Comparison of ENCODE assay signal across 6 mouse cellular contexts in genomic region chr9:121328342-121328741, GRCm38 (mm10). TPM values are rescaled to one million over a fixed set of nuclear protein-coding genes. Genes with fewer than 3 reads are reported as not detected.
DNase-seq lines count a peak whose midpoint lies in the region; ATAC-seq and TF ChIP-seq lines count a peak whose summit lies in the region.
"Not testable (repeated sequence)": the region's sequence is repeated elsewhere in the genome, so short reads cannot be mapped to it uniquely, and the experiment has no call there.

No protein-coding gene starts in this region.

- not testable (repeated sequence) for H3K4me3 ChIP-seq in gastrocnemius, adult 2 months; heart, embryonic 11.5 days (ENCODE audit: low read depth, low read length); heart, embryonic 14.5 days (ENCODE audit: control insufficient read depth in 1 of 2, insufficient read depth in 1 of 2, low read depth in 1 of 2, low read length in 2 of 2); heart, postnatal 0 days (ENCODE audit: low read depth, low read length); lung, embryonic 14.5 days (ENCODE audit: low read depth, low read length); stomach, postnatal 0 days (ENCODE audit: low read depth, low read length)

- H3K9me3 ChIP-seq in heart, embryonic 11.5 days (replicated peaks; ENCODE audit: control insufficient read depth, low read length); heart, embryonic 14.5 days (ENCODE audit: control insufficient read depth, low read length); heart, postnatal 0 days (replicated peaks; ENCODE audit: control insufficient read depth, low read length); lung, embryonic 14.5 days (ENCODE audit: low read depth, low read length); stomach, postnatal 0 days (ENCODE audit: control insufficient read depth, low read length): not testable (repeated sequence)

- 95% methylated on average over 16 of the region's 21 CpGs for WGBS in heart, embryonic 11.5 days (ENCODE audit: insufficient replicate concordance)
- 93% methylated on average over 16 of the region's 21 CpGs for WGBS in heart, embryonic 14.5 days
- WGBS in heart, postnatal 0 days, result 90% methylated on average over 16 of the region's 21 CpGs
- WGBS in lung, embryonic 14.5 days, result 92% methylated on average over 16 of the region's 21 CpGs
- WGBS in stomach, postnatal 0 days, result 96% methylated on average over 17 of the region's 21 CpGs

- not testable (repeated sequence) for TF ChIP-seq CTCF in gastrocnemius, adult 2 months (IDR thresholded peaks at IDR 0.05); heart, postnatal 0 days (IDR thresholded peaks at IDR 0.05; ENCODE audit: low read depth); lung, embryonic 14.5 days (IDR thresholded peaks at IDR 0.05; ENCODE audit: low read depth); stomach, postnatal 0 days (IDR thresholded peaks at IDR 0.05; ENCODE audit: low read depth)

- intact Hi-C loops in gastrocnemius, adult 2 months (cut with DNase I), result not testable (repeated sequence)

- H3K4me2 ChIP-seq in heart, embryonic 11.5 days; heart, embryonic 14.5 days (ENCODE audit: low read length); heart, postnatal 0 days (ENCODE audit: low read depth, low read length); lung, embryonic 14.5 days; stomach, postnatal 0 days (replicated peaks; ENCODE audit: low read depth): not testable (repeated sequence)

- not testable (repeated sequence) for TF ChIP-seq EP300 in heart, postnatal 0 days (IDR thresholded peaks at IDR 0.05; ENCODE audit: low read depth); stomach, postnatal 0 days (optimal IDR thresholded peaks at IDR 0.05)

- H3K27ac ChIP-seq in gastrocnemius, adult 2 months, result peak overlapping the region; percentile 81
- peak overlapping the region; percentile 98 for H3K27ac ChIP-seq in heart, embryonic 11.5 days (ENCODE audit: low read depth, low read length)
- peak overlapping the region; percentile 94 to 95 for H3K27ac ChIP-seq in heart, embryonic 14.5 days (replicated peaks in 1 of 2; ENCODE audit: control insufficient read depth in 1 of 2, insufficient read depth in 1 of 2, low read depth in 2 of 2, low read length in 2 of 2)
- peak overlapping the region; percentile 99 for H3K27ac ChIP-seq in heart, postnatal 0 days (ENCODE audit: low read depth)
- peak overlapping the region; percentile 76; the same call in 1 of the 2 replicates for H3K27ac ChIP-seq in lung, embryonic 14.5 days (ENCODE audit: low read depth)
- not testable (repeated sequence) for H3K27ac ChIP-seq in stomach, postnatal 0 days (replicated peaks)

- H3K4me1 ChIP-seq in heart, embryonic 11.5 days (ENCODE audit: control insufficient read depth, insufficient read depth, low read length), result peaks cover 37% of the 10 kb centered on the region
- H3K4me1 ChIP-seq in heart, embryonic 14.5 days (ENCODE audit: control insufficient read depth in 2 of 2, insufficient read depth in 2 of 2, low read length in 2 of 2), result peaks cover 33 to 46% of the 10 kb centered on the region in 2 experiments
- peaks cover 43% of the 10 kb centered on the region for H3K4me1 ChIP-seq in heart, postnatal 0 days (ENCODE audit: control insufficient read depth, insufficient read depth)
- H3K4me1 ChIP-seq in lung, embryonic 14.5 days (ENCODE audit: insufficient read depth), result peaks cover 13% of the 10 kb centered on the region
- not testable (repeated sequence) for H3K4me1 ChIP-seq in stomach, postnatal 0 days (replicated peaks; ENCODE audit: control insufficient read depth, insufficient read depth)

- not testable (repeated sequence) for DNase-seq in gastrocnemius, adult 2 months; heart, postnatal 0 days (ENCODE audit: low spot score); lung, embryonic 14.5 days; stomach, postnatal 0 days (ENCODE audit: low spot score)

- not testable (repeated sequence) for H3K36me3 ChIP-seq in heart, embryonic 11.5 days (ENCODE audit: control insufficient read depth, insufficient read depth, low read length); heart, embryonic 14.5 days (ENCODE audit: control insufficient read depth, insufficient read depth, low read length); heart, postnatal 0 days (replicated peaks; ENCODE audit: control insufficient read depth, insufficient read depth, low read length); lung, embryonic 14.5 days (ENCODE audit: insufficient read depth); stomach, postnatal 0 days (ENCODE audit: control insufficient read depth, insufficient read depth, low read length)

- not testable (repeated sequence) for H3K27me3 ChIP-seq in heart, embryonic 11.5 days (ENCODE audit: control insufficient read depth, insufficient read depth, low read length); heart, embryonic 14.5 days (ENCODE audit: control insufficient read depth, insufficient read depth, low read length); heart, postnatal 0 days (ENCODE audit: control insufficient read depth, insufficient read depth, low read length); lung, embryonic 14.5 days (ENCODE audit: insufficient read depth, low read length); stomach, postnatal 0 days (ENCODE audit: control insufficient read depth, insufficient read depth, low read length)

- H3K9ac ChIP-seq in heart, embryonic 11.5 days (ENCODE audit: low read depth, low read length); heart, postnatal 0 days (replicated peaks; ENCODE audit: low read depth, low read length); lung, embryonic 14.5 days; stomach, postnatal 0 days (ENCODE audit: low read length): not testable (repeated sequence)
- peak overlapping the region; percentile 65; the same call in 1 of the 2 replicates for H3K9ac ChIP-seq in heart, embryonic 14.5 days (ENCODE audit: low read length)

- ATAC-seq in heart, embryonic 11.5 days (replicated peaks; ENCODE audit: insufficient number of reproducible peaks, low FRiP score, low TSS enrichment); heart, embryonic 14.5 days (ENCODE audit: insufficient number of reproducible peaks, insufficient read depth, low FRiP score, low read depth); heart, postnatal 0 days (ENCODE audit: insufficient read depth, low read depth); lung, embryonic 14.5 days (ENCODE audit: insufficient read depth): not testable (repeated sequence)
- peak; percentile 39; the same call in 1 of the 2 replicates for ATAC-seq in stomach, postnatal 0 days (ENCODE audit: low FRiP score, low TSS enrichment)

RNA-seq across cellular contexts. Expression of gene Trak1, which starts 31.0 kb away (rescaled TPM):
- total RNA-seq in gastrocnemius, adult 2 months (2021), result 100 to 1,000 TPM; 156 to 204 TPM
- 21.3 and 27.2 TPM in 2 replicates for polyA plus RNA-seq in heart, embryonic 11.5 days (2014; fragmentation: Nextera tagmentation; extraction: Ambion mirVana)
- polyA plus RNA-seq in heart, embryonic 14.5 days (2014; fragmentation: Nextera tagmentation; extraction: Ambion mirVana), result 41.3 and 42.1 TPM in 2 replicates
- 113 and 120 TPM in 2 replicates for total RNA-seq in heart, postnatal 0 days (2014; rRNA removed; ENCODE audit: low replicate concordance)
- 53.5 and 59.3 TPM in 2 replicates for polyA plus RNA-seq in heart, postnatal 0 days (2015; fragmentation: Nextera tagmentation; extraction: Ambion mirVana)
- 20.8 and 20.9 TPM in 2 replicates for polyA plus RNA-seq in lung, embryonic 14.5 days (2014; fragmentation: Nextera tagmentation; extraction: Ambion mirVana)
- 24.0 and 27.7 TPM in 2 replicates for polyA plus RNA-seq in stomach, postnatal 0 days (2015; fragmentation: Nextera tagmentation; extraction: Ambion mirVana)

RNA-seq across cellular contexts. Expression of gene Ulk4, which starts 51.3 kb away (rescaled TPM):
- total RNA-seq in gastrocnemius, adult 2 months (2021), result under 1 TPM; 0.11 to 0.36 TPM
- polyA plus RNA-seq in heart, embryonic 11.5 days (2014; fragmentation: Nextera tagmentation; extraction: Ambion mirVana), result 101 and 106 TPM in 2 replicates
- polyA plus RNA-seq in heart, embryonic 14.5 days (2014; fragmentation: Nextera tagmentation; extraction: Ambion mirVana), result 87.5 and 95.4 TPM in 2 replicates
- total RNA-seq in heart, postnatal 0 days (2014; rRNA removed; ENCODE audit: low replicate concordance), result 1.3 and 1.5 TPM in 2 replicates
- polyA plus RNA-seq in heart, postnatal 0 days (2015; fragmentation: Nextera tagmentation; extraction: Ambion mirVana), result 64.3 and 66.7 TPM in 2 replicates
- 123 and 125 TPM in 2 replicates for polyA plus RNA-seq in lung, embryonic 14.5 days (2014; fragmentation: Nextera tagmentation; extraction: Ambion mirVana)
- polyA plus RNA-seq in stomach, postnatal 0 days (2015; fragmentation: Nextera tagmentation; extraction: Ambion mirVana), result 69.3 and 73.3 TPM in 2 replicates
